Mouse (Mus musculus) kidney, embryonic 16.5 days (tissue): ENCODE data around the gene Zfp120. TPM values are rescaled to one million over a fixed set of nuclear protein-coding genes. Genes with fewer than 3 reads are reported as not detected.

Experiments used
- polyA plus RNA-seq: library from polyadenylated mRNA; unstranded; fragments of >200 nt; fragmentation: Nextera tagmentation; extraction: Ambion mirVana; gene quantifications from 2 replicates; pipeline ENCODE4 v1.2.1, GENCODE M21; 2015

The Zfp120 gene
- polyA plus RNA-seq, 1 experiment from 2014 or later: 10.2 TPM

Other genes starting within 250 kb of the Zfp120 start
- not detected in 2 replicates for gene Gm10770, start 43.0 kb upstream of the Zfp120 start, polyA plus RNA-seq
- not detected in 2 replicates for gene Gm14139, start 45.0 kb upstream of the Zfp120 start, polyA plus RNA-seq
- 16.4 and 16.7 TPM in 2 replicates for gene Zfp937, start 81.4 kb upstream of the Zfp120 start, polyA plus RNA-seq
- 5.7 and 6.0 TPM in 2 replicates for gene Gm21994, start 118.9 kb upstream of the Zfp120 start, polyA plus RNA-seq
- 0.06 TPM in 1 of 2 replicates, not detected in the other for gene Gm14124, start 120.8 kb upstream of the Zfp120 start, polyA plus RNA-seq
- gene Gm10130, start 187.0 kb upstream of the Zfp120 start, polyA plus RNA-seq: 4.2 and 6.0 TPM in 2 replicates
- 8.5 and 9.4 TPM in 2 replicates for gene 3300002I08Rik, start 226.1 kb upstream of the Zfp120 start, polyA plus RNA-seq